Mouse (Mus musculus) ES-Bruce4 (cell line): ENCODE data around the gene Rnf186.

Experiments
- CTCF ChIP-seq: IDR thresholded peaks from one replicate; pipeline ENCODE4 v1.8.1; 2011; ENCODE audit warnings: low read depth, low read length
- EP300 ChIP-seq: IDR thresholded peaks from 2 replicates; pipeline ENCODE4 v1.6.1; 2011; ENCODE audit warnings: low read depth, low read length; ENCODE audit not compliant: insufficient read depth
- POLR2A ChIP-seq: IDR thresholded peaks from one replicate; pipeline ENCODE4 v1.8.1; 2011; ENCODE audit warnings: low read length; ENCODE audit not compliant: insufficient read depth

DNA sequence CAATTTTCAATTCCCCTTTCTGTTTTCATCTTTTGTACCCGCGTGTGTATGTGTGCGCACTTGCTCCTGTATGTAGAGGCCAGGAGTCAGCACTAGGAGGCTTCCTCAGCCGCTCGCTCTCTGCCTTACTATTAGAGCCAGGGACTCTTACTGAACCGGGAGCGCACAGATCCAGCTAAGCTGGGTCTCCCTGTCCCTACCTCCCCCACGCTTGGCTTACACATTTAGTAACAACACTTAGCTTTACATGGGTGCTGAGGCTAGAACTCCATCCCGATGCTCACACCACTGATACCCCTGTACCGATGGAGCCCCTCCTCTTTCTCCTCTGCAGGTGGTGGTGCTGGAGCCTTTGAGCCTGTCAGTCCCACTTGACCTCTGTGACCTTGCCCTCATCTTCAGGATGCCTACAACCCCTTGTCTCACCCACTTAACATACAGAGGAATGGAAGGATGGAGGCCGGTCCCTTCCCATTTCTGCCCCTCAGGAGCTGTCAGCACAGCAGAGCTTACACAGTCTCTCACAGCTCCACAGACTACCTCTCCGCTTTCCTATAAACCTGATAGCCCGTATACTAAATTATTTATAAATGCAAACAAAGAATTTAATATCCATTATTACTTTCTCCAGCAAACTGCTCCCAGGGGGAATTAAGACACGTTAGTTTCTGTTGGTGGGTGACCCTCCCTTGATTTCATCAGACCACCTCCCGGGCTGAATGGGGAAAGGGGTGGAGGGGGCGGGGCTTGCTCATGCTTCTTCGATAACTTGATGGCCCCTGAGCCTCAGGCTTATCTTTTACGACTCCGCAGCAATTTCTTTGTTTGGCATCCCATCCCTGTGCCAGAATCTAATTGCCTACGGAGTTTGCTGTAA is 45.4 kb upstream of the Rnf186 start:
- TF ChIP-seq CTCF (no peak), POLR2A (no peak), EP300 (no peak)
